In genomic region chr13:92613094-92613493, GRCm38 (mm10) we compare ENCODE assay signal across 10 mouse cellular contexts. TPM values are rescaled to one million over a fixed set of nuclear protein-coding genes. Genes with fewer than 3 reads are reported as not detected.
DNase-seq lines count a peak whose midpoint lies in the region; ATAC-seq and TF ChIP-seq lines count a peak whose summit lies in the region.
"Had no signal": no experiment of that assay in that cellular context is flagged by ENCODE, and none has a peak within 500 bp of the region (broad histone marks: within the 10 kb centered on the region; RNA-seq: fewer than 3 reads in every experiment).

No protein-coding gene starts in this region.

- H3K4me3 ChIP-seq in forebrain, embryonic 15.5 days = 0 out of 2 replicates have a peak overlapping the region, but pooled peaks have one; percentile 72
- no peak overlapping the region for H3K4me3 ChIP-seq in forebrain, embryonic 11.5 days (ENCODE audit: low read depth, low read length)
- no peak overlapping the region for H3K4me3 ChIP-seq in midbrain, embryonic 11.5 days (ENCODE audit: low read depth, low read length)
- no peak overlapping the region for H3K4me3 ChIP-seq in midbrain, embryonic 10.5 days
- H3K4me3 ChIP-seq in intestine, postnatal 0 days (ENCODE audit: low read depth, low read length) = 0 out of 2 replicates have a peak overlapping the region, but pooled peaks have one; percentile 93
- H3K4me3 ChIP-seq in olfactory bulb, adult 2 months (ENCODE audit: insufficient read depth, low read depth, low read length) = peak overlapping the region; percentile 26

- TF ChIP-seq CTCF in intestine, postnatal 0 days (IDR thresholded peaks at IDR 0.05; ENCODE audit: low read depth) = no peak
- no peak for TF ChIP-seq CTCF in olfactory bulb, adult 2 months (IDR thresholded peaks at IDR 0.05; ENCODE audit: insufficient read depth, low read depth, low read length)

- no peaks in the 10 kb centered on the region for H3K9me3 ChIP-seq in forebrain, embryonic 15.5 days
- no peaks in the 10 kb centered on the region for H3K9me3 ChIP-seq in forebrain, embryonic 11.5 days (ENCODE audit: control insufficient read depth, low read length)
- no peaks in the 10 kb centered on the region for H3K9me3 ChIP-seq in midbrain, embryonic 11.5 days (ENCODE audit: control insufficient read depth, low read length)
- H3K9me3 ChIP-seq in midbrain, embryonic 10.5 days (replicated peaks) = no peaks in the 10 kb centered on the region; the same call in 1 of the 2 replicates
- no peaks in the 10 kb centered on the region for H3K9me3 ChIP-seq in intestine, postnatal 0 days (ENCODE audit: control insufficient read depth)

- no peak for TF ChIP-seq POLR2A in olfactory bulb, adult 2 months (IDR thresholded peaks at IDR 0.05; ENCODE audit: insufficient read depth, low read depth, low read length)

- no peaks in the 10 kb centered on the region for H3K36me3 ChIP-seq in forebrain, embryonic 15.5 days
- H3K36me3 ChIP-seq in forebrain, embryonic 11.5 days (ENCODE audit: control insufficient read depth, insufficient read depth, low read length) = no peaks in the 10 kb centered on the region
- no peaks in the 10 kb centered on the region for H3K36me3 ChIP-seq in midbrain, embryonic 11.5 days (ENCODE audit: control insufficient read depth, insufficient read depth, low read length)
- H3K36me3 ChIP-seq in midbrain, embryonic 10.5 days = no peaks in the 10 kb centered on the region
- no peaks in the 10 kb centered on the region for H3K36me3 ChIP-seq in intestine, postnatal 0 days (ENCODE audit: control insufficient read depth, insufficient read depth)

- peaks cover 27% of the 10 kb centered on the region for H3K4me1 ChIP-seq in forebrain, embryonic 15.5 days
- H3K4me1 ChIP-seq in forebrain, embryonic 11.5 days (replicated peaks; ENCODE audit: control insufficient read depth, insufficient read depth, low read length) = peaks cover 7% of the 10 kb centered on the region; the same call in 1 of the 2 replicates
- peaks cover 8% of the 10 kb centered on the region for H3K4me1 ChIP-seq in midbrain, embryonic 11.5 days (ENCODE audit: control insufficient read depth, insufficient read depth, low read length)
- peaks cover 35% of the 10 kb centered on the region for H3K4me1 ChIP-seq in midbrain, embryonic 10.5 days
- H3K4me1 ChIP-seq in intestine, postnatal 0 days (replicated peaks; ENCODE audit: control insufficient read depth, insufficient read depth, low read length) = 0 out of 2 replicates have a peak, but pooled peaks cover 12% of the 10 kb centered on the region
- H3K4me1 ChIP-seq in olfactory bulb, adult 2 months (ENCODE audit: control insufficient read depth, insufficient read depth, low read length) = peaks cover 10% of the 10 kb centered on the region; the same call in 1 of the 2 replicates

- no peak overlapping the region for H3K9ac ChIP-seq in forebrain, embryonic 15.5 days (replicated peaks)
- H3K9ac ChIP-seq in forebrain, embryonic 11.5 days (ENCODE audit: low read length) = no peak overlapping the region
- H3K9ac ChIP-seq in midbrain, embryonic 11.5 days (ENCODE audit: low read length) = no peak overlapping the region
- no peak overlapping the region for H3K9ac ChIP-seq in intestine, postnatal 0 days (ENCODE audit: low read depth, low read length)

- WGBS in forebrain, embryonic 15.5 days = 89% methylated on average over 5 of the region's 5 CpGs
- WGBS in forebrain, embryonic 11.5 days = 86% methylated on average over 5 of the region's 5 CpGs
- WGBS in midbrain, embryonic 11.5 days = 81% methylated on average over 5 of the region's 5 CpGs
- WGBS in midbrain, embryonic 10.5 days = 88% methylated on average over 5 of the region's 5 CpGs
- 42% methylated on average over 5 of the region's 5 CpGs for WGBS in intestine, postnatal 0 days
- WGBS in olfactory bulb, adult 2 months = 49% methylated on average over 5 of the region's 5 CpGs

- no peak for ATAC-seq in forebrain, embryonic 15.5 days (replicated peaks)
- ATAC-seq in forebrain, embryonic 11.5 days (replicated peaks; ENCODE audit: low FRiP score) = no peak
- no peak for ATAC-seq in midbrain, embryonic 11.5 days (ENCODE audit: low FRiP score)
- ATAC-seq in intestine, postnatal 0 days = peak; percentile 45
- no peak for ATAC-seq in megakaryocyte progenitor cell, adult 5-6 weeks (replicated peaks; ENCODE audit: poor library complexity)

- H3K27me3 ChIP-seq in forebrain, embryonic 15.5 days = no peaks in the 10 kb centered on the region
- H3K27me3 ChIP-seq in forebrain, embryonic 11.5 days (ENCODE audit: control insufficient read depth, insufficient read depth, low read length) = no peaks in the 10 kb centered on the region; the same call in 1 of the 2 replicates
- no peaks in the 10 kb centered on the region for H3K27me3 ChIP-seq in midbrain, embryonic 11.5 days (ENCODE audit: control insufficient read depth, insufficient read depth, low read length)
- H3K27me3 ChIP-seq in midbrain, embryonic 10.5 days (ENCODE audit: low read depth, poor library complexity, severe bottlenecking) = peaks cover 12% of the 10 kb centered on the region; the same call in 1 of the 2 replicates
- no peaks in the 10 kb centered on the region for H3K27me3 ChIP-seq in intestine, postnatal 0 days (replicated peaks; ENCODE audit: control insufficient read depth, insufficient read depth, low read length)

- no peak overlapping the region for H3K27ac ChIP-seq in forebrain, embryonic 15.5 days (replicated peaks)
- H3K27ac ChIP-seq in forebrain, embryonic 11.5 days (ENCODE audit: low read depth, low read length) = no peak overlapping the region
- H3K27ac ChIP-seq in midbrain, embryonic 11.5 days (ENCODE audit: low read depth, low read length) = no peak overlapping the region
- no peak overlapping the region for H3K27ac ChIP-seq in midbrain, embryonic 10.5 days (replicated peaks)
- H3K27ac ChIP-seq in intestine, postnatal 0 days (ENCODE audit: low read depth, low read length) = peak overlapping the region; percentile 37; the same call in 1 of the 2 replicates
- H3K27ac ChIP-seq in olfactory bulb, adult 2 months (ENCODE audit: insufficient read depth, low read depth, low read length) = 0 out of 2 replicates have a peak overlapping the region, but pooled peaks have one; percentile 40

- H3K4me2 ChIP-seq in forebrain, embryonic 15.5 days (replicated peaks) = peak overlapping the region; percentile 85
- H3K4me2 ChIP-seq in forebrain, embryonic 11.5 days (ENCODE audit: low read depth, low read length, severe bottlenecking) = no peak overlapping the region
- no peak overlapping the region for H3K4me2 ChIP-seq in midbrain, embryonic 11.5 days
- H3K4me2 ChIP-seq in intestine, postnatal 0 days (replicated peaks; ENCODE audit: low read depth) = peak overlapping the region; percentile 92

- no peak for DNase-seq in forebrain, embryonic 11.5 days (ENCODE audit: low spot score)
- DNase-seq in midbrain, embryonic 11.5 days (ENCODE audit: low spot score, missing footprints) = peak; percentile 72
- no peak for DNase-seq in midbrain, embryonic 10.5 days (ENCODE audit: low spot score)
- no peak for DNase-seq in frontal cortex, postnatal 25 days (ENCODE audit: low spot score in 2 of 2)
- DNase-seq: thymus, adult 2 months had no signal

RNA-seq across cellular contexts. Expression of gene Serinc5, which starts 2.2 kb away (rescaled TPM):
- polyA plus RNA-seq in forebrain, embryonic 15.5 days (2015; fragmentation: Nextera tagmentation; extraction: Ambion mirVana) = 22.5 and 23.1 TPM in 2 replicates
- 6.6 and 7.7 TPM in 2 replicates for polyA plus RNA-seq in forebrain, embryonic 11.5 days (2014; fragmentation: Nextera tagmentation; extraction: Ambion mirVana)
- polyA plus RNA-seq in midbrain, embryonic 11.5 days (2014; fragmentation: Nextera tagmentation; extraction: Ambion mirVana) = 9.0 and 9.7 TPM in 2 replicates
- polyA plus RNA-seq in midbrain, embryonic 10.5 days (2016; fragmentation: Nextera tagmentation; extraction: Ambion mirVana) = 10.6 and 11.1 TPM in 2 replicates
- polyA plus RNA-seq in intestine, postnatal 0 days (2015; fragmentation: Nextera tagmentation; extraction: Ambion mirVana) = 10.8 and 11.8 TPM in 2 replicates
- polyA plus RNA-seq in olfactory bulb, adult 2 months (2012; ENCODE audit: insufficient read depth, insufficient read length, low replicate concordance, missing spikeins) = 157 TPM in 1 of 2 replicates, not detected in the other
- total RNA-seq in megakaryocyte progenitor cell, adult 5-6 weeks (2015) = 9.1 and 9.4 TPM in 2 replicates
- 5.9 TPM in 2 replicates for total RNA-seq in megakaryocyte progenitor cell, adult 5-6 weeks (2017)

RNA-seq across cellular contexts. Expression of gene Spz1, which starts 37.1 kb away (rescaled TPM):
- polyA plus RNA-seq in forebrain, embryonic 15.5 days (2015; fragmentation: Nextera tagmentation; extraction: Ambion mirVana) = not detected in 2 replicates
- not detected in 2 replicates for polyA plus RNA-seq in forebrain, embryonic 11.5 days (2014; fragmentation: Nextera tagmentation; extraction: Ambion mirVana)
- polyA plus RNA-seq in midbrain, embryonic 11.5 days (2014; fragmentation: Nextera tagmentation; extraction: Ambion mirVana) = not detected in 2 replicates
- not detected in 2 replicates for polyA plus RNA-seq in midbrain, embryonic 10.5 days (2016; fragmentation: Nextera tagmentation; extraction: Ambion mirVana)
- polyA plus RNA-seq in intestine, postnatal 0 days (2015; fragmentation: Nextera tagmentation; extraction: Ambion mirVana) = not detected in 2 replicates
- not detected in 2 replicates for polyA plus RNA-seq in olfactory bulb, adult 2 months (2012; ENCODE audit: insufficient read depth, insufficient read length, low replicate concordance, missing spikeins)
- not detected in 2 replicates for total RNA-seq in megakaryocyte progenitor cell, adult 5-6 weeks (2015)
- total RNA-seq in megakaryocyte progenitor cell, adult 5-6 weeks (2017) = not detected in 2 replicates
- total RNA-seq: gastrocnemius, postnatal 4 days had no signal

Comparison
In these comparisons a context has a peak if more than half of its experiments do, and no peak if none do; other contexts are left out.
1. H3K4me2 ChIP-seq: peak in forebrain, embryonic 15.5 days (single experiment) and intestine, postnatal 0 days (single experiment); none in forebrain, embryonic 11.5 days (single experiment) and midbrain, embryonic 11.5 days (single experiment).
2. H3K4me3 ChIP-seq: peak in forebrain, embryonic 15.5 days (single experiment), intestine, postnatal 0 days (single experiment) and olfactory bulb, adult 2 months (single experiment); none in forebrain, embryonic 11.5 days (single experiment), midbrain, embryonic 11.5 days (single experiment) and midbrain, embryonic 10.5 days (single experiment).
3. H3K27ac ChIP-seq: peak in intestine, postnatal 0 days (single experiment) and olfactory bulb, adult 2 months (single experiment); none in forebrain, embryonic 15.5 days (single experiment), forebrain, embryonic 11.5 days (single experiment), midbrain, embryonic 11.5 days (single experiment) and midbrain, embryonic 10.5 days (single experiment).